Mouse (Mus musculus): ENCODE results near the gene Slc2a12.

GRCm38 (mm10) chr10:22608799-22609357, 35.9 kb upstream of the Slc2a12 start:
- TF ChIP-seq CTCF (conservative IDR thresholded peaks at IDR 0.05; ENCODE audit: insufficient read depth, insufficient read length, low read depth, low read length) = no peak
- no peak for TF ChIP-seq POLR2A (IDR thresholded peaks at IDR 0.05; ENCODE audit: low read depth, low read length)

All from kidney, adult 2 months (tissue).